Mouse (Mus musculus) megakaryocyte, embryonic 14.5 days (primary cell): ENCODE data around the gene AU018091. TPM values are rescaled to one million over a fixed set of nuclear protein-coding genes. Genes with fewer than 3 reads are reported as not detected.

Experiments used
- H3K27me3 ChIP-seq: replicated peaks from 2 replicates; pipeline ENCODE3; 2012; ENCODE audit warnings: inconsistent platforms
- H3K36me3 ChIP-seq: replicated peaks from 2 replicates; pipeline ENCODE3; 2012; ENCODE audit warnings: low read length, inconsistent platforms, mixed read lengths
- H3K4me1 ChIP-seq: 2 replicates; pipeline ENCODE4 v1.6.1; 2012; ENCODE audit warnings: inconsistent platforms
- H3K4me3 ChIP-seq: replicated peaks from 2 replicates; pipeline ENCODE3; 2012; ENCODE audit warnings: moderate library complexity, mild to moderate bottlenecking, inconsistent platforms
- H3K9me3 ChIP-seq: 2 replicates; pipeline ENCODE4 v1.6.1; 2012; ENCODE audit warnings: inconsistent platforms
- FLI1 ChIP-seq: IDR thresholded peaks from 2 replicates; pipeline ENCODE4 v1.6.1; 2012; ENCODE audit warnings: low read length, inconsistent platforms, mixed read lengths
- GATA1 ChIP-seq: IDR thresholded peaks from 3 replicates; pipeline ENCODE4 v1.6.1; 2012; ENCODE audit warnings: mixed read lengths, low read length, inconsistent platforms, borderline replicate concordance
- polyA plus RNA-seq: library from polyadenylated mRNA; stranded (reverse); fragments of >175 nt; gene quantifications from 2 replicates; pipeline ENCODE4 v1.2.3, GENCODE M21; 2012; ENCODE audit warnings: low replicate concordance; ENCODE audit not compliant: insufficient read depth

The AU018091 gene
- polyA plus RNA-seq, result not detected in 2 replicates

- no peaks in the 10 kb centered on the region for H3K27me3 ChIP-seq
- H3K4me3 ChIP-seq, result no peak within 1 kb of the TSS
- no peaks in the 10 kb centered on the region for H3K4me1 ChIP-seq
- TF ChIP-seq FLI1 (no peak), GATA1 (no peak)
- no peaks in the 10 kb centered on the region for H3K36me3 ChIP-seq
- 0 out of 2 replicates have a peak, but pooled peaks cover 8% of the 10 kb centered on the region for H3K9me3 ChIP-seq
Measured at GRCm38 (mm10) chr7:3168925-3169324, at the start of gene AU018091. TSS of gene AU018091 (minus strand) at chr7:3169203.

GRCm38 (mm10) chr7:3217546-3218056, 48.6 kb upstream of the AU018091 start:
- TF ChIP-seq GATA1, result no peak
- no peak for TF ChIP-seq FLI1
- Histone ChIP-seq H3K4me3 (no peak overlapping the region), H3K4me1 (peaks cover 5% of the 10 kb centered on the region), H3K27me3 (peaks cover 26% of the 10 kb centered on the region), H3K9me3 (no peaks in the 10 kb centered on the region), H3K36me3 (no peaks in the 10 kb centered on the region)

GRCm38 (mm10) chr7:3216331-3216730, 47.3 kb upstream of the AU018091 start:
- Histone ChIP-seq H3K27me3 (peaks cover 26% of the 10 kb centered on the region), H3K36me3 (no peaks in the 10 kb centered on the region), H3K4me1 (peaks cover 5% of the 10 kb centered on the region), H3K4me3 (no peak overlapping the region), H3K9me3 (no peaks in the 10 kb centered on the region)
- TF ChIP-seq GATA1 (no peak), FLI1 (no peak)

GRCm38 (mm10) chr7:3213557-3213956, 44.6 kb upstream of the AU018091 start:
- Histone ChIP-seq H3K27me3 (peaks cover 11% of the 10 kb centered on the region), H3K4me3 (no peak overlapping the region), H3K36me3 (no peaks in the 10 kb centered on the region), H3K4me1 (peaks cover under 1% of the 10 kb centered on the region), H3K9me3 (no peaks in the 10 kb centered on the region)
- TF ChIP-seq GATA1, result no peak

- no peaks in the 10 kb centered on the region for H3K4me1 ChIP-seq
- no peak overlapping the region for H3K4me3 ChIP-seq
- H3K9me3 ChIP-seq, result no peaks in the 10 kb centered on the region
- TF ChIP-seq FLI1 (no peak), GATA1 (no peak)
- peaks cover 8% of the 10 kb centered on the region for H3K27me3 ChIP-seq
- no peaks in the 10 kb centered on the region for H3K36me3 ChIP-seq
Measured at GRCm38 (mm10) chr7:3213156-3213555, 44.2 kb upstream of the AU018091 start.

GRCm38 (mm10) chr7:3212002-3212790, 43.2 kb upstream of the AU018091 start:
- Histone ChIP-seq H3K36me3 (no peaks in the 10 kb centered on the region), H3K4me3 (no peak overlapping the region), H3K27me3 (peaks cover 6% of the 10 kb centered on the region), H3K4me1 (no peaks in the 10 kb centered on the region), H3K9me3 (no peaks in the 10 kb centered on the region)
- TF ChIP-seq FLI1, result no peak
- TF ChIP-seq GATA1, result no peak

- Histone ChIP-seq H3K36me3 (no peaks in the 10 kb centered on the region), H3K4me3 (no peak overlapping the region), H3K9me3 (no peaks in the 10 kb centered on the region), H3K27me3 (peaks cover 6% of the 10 kb centered on the region), H3K4me1 (no peaks in the 10 kb centered on the region)
- TF ChIP-seq GATA1 (no peak), FLI1 (no peak)
Measured at GRCm38 (mm10) chr7:3211518-3211917, 42.5 kb upstream of the AU018091 start.

- Histone ChIP-seq H3K27me3 (peaks cover 4% of the 10 kb centered on the region), H3K36me3 (no peaks in the 10 kb centered on the region), H3K9me3 (no peaks in the 10 kb centered on the region), H3K4me1 (no peaks in the 10 kb centered on the region), H3K4me3 (no peak overlapping the region)
- TF ChIP-seq GATA1, result no peak
- TF ChIP-seq FLI1, result no peak
Measured at GRCm38 (mm10) chr7:3210605-3211004, 41.6 kb upstream of the AU018091 start.

- Histone ChIP-seq H3K4me3 (no peak overlapping the region), H3K4me1 (peaks cover 10% of the 10 kb centered on the region; the same call in 1 of the 2 replicates), H3K36me3 (no peaks in the 10 kb centered on the region), H3K27me3 (no peaks in the 10 kb centered on the region), H3K9me3 (no peaks in the 10 kb centered on the region)
- TF ChIP-seq GATA1, result no peak
- no peak for TF ChIP-seq FLI1
Measured at GRCm38 (mm10) chr7:3206520-3206919, 37.5 kb upstream of the AU018091 start.

- no peak overlapping the region for H3K4me3 ChIP-seq
- no peaks in the 10 kb centered on the region for H3K9me3 ChIP-seq
- H3K4me1 ChIP-seq, result peaks cover 10% of the 10 kb centered on the region; the same call in 1 of the 2 replicates
- no peaks in the 10 kb centered on the region for H3K27me3 ChIP-seq
- H3K36me3 ChIP-seq, result no peaks in the 10 kb centered on the region
- TF ChIP-seq GATA1 (no peak), FLI1 (no peak)
Measured at GRCm38 (mm10) chr7:3204628-3205027, 35.6 kb upstream of the AU018091 start.
